Mouse (Mus musculus): ENCODE measurements around the gene Rpa2.

DNA sequence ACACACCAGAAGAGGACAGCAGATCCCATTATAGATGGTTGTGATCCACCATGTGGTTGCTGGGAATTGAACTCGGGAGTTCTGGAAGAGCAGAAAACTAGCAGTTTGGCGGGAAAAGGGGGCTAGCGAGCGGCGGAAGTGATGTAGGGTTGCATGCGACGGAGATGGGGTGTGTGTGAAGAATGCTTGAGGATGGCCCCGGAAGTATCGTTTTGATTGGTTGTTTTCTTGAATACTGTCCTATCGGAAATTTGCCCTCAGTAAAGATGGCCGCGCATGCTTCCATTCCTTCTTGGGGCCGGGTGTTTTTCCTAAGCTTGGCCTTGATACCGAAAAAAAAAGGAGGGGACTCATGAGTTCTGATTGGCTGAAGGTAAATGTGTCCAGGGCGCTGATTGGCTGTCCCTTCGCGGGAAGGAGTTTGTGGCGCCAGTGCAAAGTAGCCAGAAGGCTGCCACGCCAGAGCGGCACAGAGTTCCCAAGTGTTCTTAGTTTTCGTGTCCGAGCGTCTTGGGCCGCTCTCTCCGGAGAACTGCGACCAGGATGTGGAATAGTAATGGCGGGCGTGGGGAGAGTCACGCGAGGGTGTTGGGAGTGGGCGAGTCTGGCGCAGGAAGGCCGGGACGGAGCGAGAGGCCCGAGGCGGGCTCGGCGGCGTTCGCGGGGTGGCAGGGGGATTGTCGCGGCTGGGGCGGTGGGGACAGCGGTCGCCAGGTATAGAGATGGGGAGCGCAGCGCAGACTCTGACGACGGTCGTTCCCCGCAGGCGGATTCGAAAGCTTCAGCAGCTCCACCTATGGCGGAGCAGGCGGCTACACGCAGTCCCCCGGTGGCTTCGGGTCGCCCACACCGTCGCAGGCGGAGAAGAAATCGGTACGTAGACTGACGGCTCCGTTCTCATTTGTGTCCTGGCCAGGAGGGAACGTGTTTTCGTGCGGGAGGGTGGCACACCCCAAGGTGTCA is at the start of gene Rpa2:
- TF ChIP-seq POLR2A (IDR thresholded peaks at IDR 0.05; ENCODE audit: borderline replicate concordance, control insufficient read depth, low read depth, low read length), result peak; percentile 40; the same call in 1 of the 2 replicates
- TF ChIP-seq CTCF (IDR thresholded peaks at IDR 0.05; ENCODE audit: control insufficient read depth, insufficient read depth, low read length), result no peak
